Comparison of ENCODE assay signal across 9 mouse cellular contexts in genomic region chr6:129543709-129544606, GRCm38 (mm10). TPM values are rescaled to one million over a fixed set of nuclear protein-coding genes. Genes with fewer than 3 reads are reported as not detected.
DNase-seq lines count a peak whose midpoint lies in the region; ATAC-seq and TF ChIP-seq lines count a peak whose summit lies in the region.
"Had no signal": no experiment of that assay in that cellular context is flagged by ENCODE, and none has a peak within 500 bp of the region (broad histone marks: within the 10 kb centered on the region; RNA-seq: fewer than 3 reads in every experiment).

No protein-coding gene starts in this region.

- H3K36me3 ChIP-seq in G1E (replicated peaks) = peaks cover 52% of the 10 kb centered on the region
- H3K36me3 ChIP-seq in embryonic facial prominence, embryonic 13.5 days = peaks cover 32% of the 10 kb centered on the region
- peaks cover 36% of the 10 kb centered on the region for H3K36me3 ChIP-seq in heart, postnatal 0 days (replicated peaks; ENCODE audit: control insufficient read depth, insufficient read depth, low read length)
- H3K36me3 ChIP-seq in liver, embryonic 14.5 days (replicated peaks; ENCODE audit: control insufficient read depth, insufficient read depth, low read depth) = peaks cover 28% of the 10 kb centered on the region
- H3K36me3 ChIP-seq in neural tube, embryonic 12.5 days = peaks cover 31% of the 10 kb centered on the region

- ATAC-seq in G1E (ENCODE audit: extremely low read depth, insufficient number of reproducible peaks, low FRiP score, poor library complexity, severe bottlenecking) = peak; percentile 72
- ATAC-seq in embryonic facial prominence, embryonic 13.5 days (ENCODE audit: insufficient number of reproducible peaks, insufficient read depth, low FRiP score, low TSS enrichment, low read depth) = peak; percentile 54; the same call in 1 of the 2 replicates
- peak; percentile 57 for ATAC-seq in heart, postnatal 0 days (ENCODE audit: insufficient read depth, low read depth)
- ATAC-seq in liver, embryonic 14.5 days (ENCODE audit: insufficient read depth) = 0 out of 2 replicates have a peak, but pooled peaks have one; percentile 49
- ATAC-seq in neural tube, embryonic 12.5 days (ENCODE audit: low FRiP score, low read depth) = peak; percentile 84

- no peak overlapping the region for H3K27ac ChIP-seq in embryonic facial prominence, embryonic 13.5 days
- H3K27ac ChIP-seq in heart, postnatal 0 days (ENCODE audit: low read depth) = no peak overlapping the region
- H3K27ac ChIP-seq in liver, embryonic 14.5 days = no peak overlapping the region
- H3K27ac ChIP-seq in neural tube, embryonic 12.5 days = no peak overlapping the region

- H3K4me1 ChIP-seq in G1E (ENCODE audit: insufficient read depth, low read depth, low read length) = peaks cover 4% of the 10 kb centered on the region; the same call in 1 of the 2 replicates
- no peaks in the 10 kb centered on the region for H3K4me1 ChIP-seq in embryonic facial prominence, embryonic 13.5 days
- H3K4me1 ChIP-seq in heart, postnatal 0 days (ENCODE audit: control insufficient read depth, insufficient read depth) = no peaks in the 10 kb centered on the region
- no peaks in the 10 kb centered on the region for H3K4me1 ChIP-seq in liver, embryonic 14.5 days (replicated peaks; ENCODE audit: control insufficient read depth in 2 of 2, insufficient read depth in 2 of 2, low read length in 1 of 2)
- H3K4me1 ChIP-seq in neural tube, embryonic 12.5 days = peaks cover 6% of the 10 kb centered on the region; the same call in 1 of the 2 replicates

- peak; percentile 16 for DNase-seq in G1E (ENCODE audit: low spot score)
- DNase-seq in adrenal gland, postnatal 36 days = peak; percentile 66 to 76
- DNase-seq in heart, postnatal 0 days (ENCODE audit: low spot score) = peak; percentile 47
- DNase-seq in kidney, postnatal 14 days = peak; percentile 81
- DNase-seq in liver, embryonic 14.5 days (ENCODE audit: low read depth in 3 of 3, low spot score in 3 of 3) = peak in 2 of 3 experiments; percentile 40 to 41
- peak; percentile 52 for DNase-seq in thymus, postnatal 14 days

- no peak overlapping the region for H3K4me3 ChIP-seq in G1E (ENCODE audit: low read depth, low read length)
- no peak overlapping the region for H3K4me3 ChIP-seq in embryonic facial prominence, embryonic 13.5 days
- H3K4me3 ChIP-seq in heart, postnatal 0 days (ENCODE audit: low read depth, low read length) = no peak overlapping the region
- no peak overlapping the region for H3K4me3 ChIP-seq in liver, embryonic 14.5 days (ENCODE audit: insufficient read depth in 1 of 2, low read depth in 2 of 2, low read length in 2 of 2)
- no peak overlapping the region for H3K4me3 ChIP-seq in neural tube, embryonic 12.5 days

- TF ChIP-seq CTCF in G1E (IDR thresholded peaks at IDR 0.05; ENCODE audit: low read depth, low read length) = peak; percentile 90
- TF ChIP-seq CTCF in heart, postnatal 0 days (IDR thresholded peaks at IDR 0.05; ENCODE audit: low read depth) = peak; percentile 94
- peak; percentile 85 for TF ChIP-seq CTCF in liver, embryonic 14.5 days (IDR thresholded peaks at IDR 0.05; ENCODE audit: low read depth)

- 66% methylated on average over 6 of the region's 6 CpGs for WGBS in embryonic facial prominence, embryonic 13.5 days
- 54% methylated on average over 6 of the region's 6 CpGs for WGBS in heart, postnatal 0 days
- WGBS in liver, embryonic 14.5 days (ENCODE audit: insufficient replicate concordance) = 66% methylated on average over 6 of the region's 6 CpGs
- 60% methylated on average over 6 of the region's 6 CpGs for WGBS in neural tube, embryonic 12.5 days

- no peaks in the 10 kb centered on the region for H3K27me3 ChIP-seq in G1E (ENCODE audit: insufficient read depth, low read length)
- H3K27me3 ChIP-seq in embryonic facial prominence, embryonic 13.5 days = no peaks in the 10 kb centered on the region
- H3K27me3 ChIP-seq in heart, postnatal 0 days (ENCODE audit: control insufficient read depth, insufficient read depth, low read length) = no peaks in the 10 kb centered on the region
- H3K27me3 ChIP-seq in liver, embryonic 14.5 days (ENCODE audit: control insufficient read depth, insufficient read depth, low read length) = no peaks in the 10 kb centered on the region
- H3K27me3 ChIP-seq in neural tube, embryonic 12.5 days (replicated peaks) = no peaks in the 10 kb centered on the region

- H3K9ac ChIP-seq in embryonic facial prominence, embryonic 13.5 days = no peak overlapping the region
- H3K9ac ChIP-seq in heart, postnatal 0 days (replicated peaks; ENCODE audit: low read depth, low read length) = no peak overlapping the region
- no peak overlapping the region for H3K9ac ChIP-seq in liver, embryonic 14.5 days (replicated peaks)
- no peak overlapping the region for H3K9ac ChIP-seq in neural tube, embryonic 12.5 days

- H3K4me2 ChIP-seq in embryonic facial prominence, embryonic 13.5 days = no peak overlapping the region
- no peak overlapping the region for H3K4me2 ChIP-seq in heart, postnatal 0 days (ENCODE audit: low read depth, low read length)
- no peak overlapping the region for H3K4me2 ChIP-seq in liver, embryonic 14.5 days (ENCODE audit: low read depth)
- no peak overlapping the region for H3K4me2 ChIP-seq in neural tube, embryonic 12.5 days (replicated peaks)

- no peak for TF ChIP-seq EP300 in heart, postnatal 0 days (IDR thresholded peaks at IDR 0.05; ENCODE audit: low read depth)
- no peak for TF ChIP-seq EP300 in liver, embryonic 14.5 days (IDR thresholded peaks at IDR 0.05; ENCODE audit: low read depth)

- no peaks in the 10 kb centered on the region for H3K9me3 ChIP-seq in G1E (replicated peaks)
- H3K9me3 ChIP-seq in embryonic facial prominence, embryonic 13.5 days = no peaks in the 10 kb centered on the region
- no peaks in the 10 kb centered on the region for H3K9me3 ChIP-seq in heart, postnatal 0 days (replicated peaks; ENCODE audit: control insufficient read depth, low read length)
- H3K9me3 ChIP-seq in liver, embryonic 14.5 days (ENCODE audit: control insufficient read depth, low read length) = no peaks in the 10 kb centered on the region
- no peaks in the 10 kb centered on the region for H3K9me3 ChIP-seq in neural tube, embryonic 12.5 days

RNA-seq across cellular contexts. Expression of gene Gabarapl1, which starts 11.0 kb away (rescaled TPM):
- 13.0 and 17.6 TPM in 2 replicates for total RNA-seq in G1E (2014; fragmentation: Nextera tagmentation)
- 51.7 and 67.0 TPM in 2 replicates for total RNA-seq in G1E (2017)
- polyA plus RNA-seq in G1E (2012) = 51.5 and 55.4 TPM in 2 replicates
- 100 to 1,000 TPM; 237 to 286 TPM for total RNA-seq in adrenal gland, postnatal 36 days (2021)
- polyA plus RNA-seq in embryonic facial prominence, embryonic 13.5 days (2015; fragmentation: Nextera tagmentation; extraction: Ambion mirVana) = 50.5 and 55.2 TPM in 2 replicates
- total RNA-seq in heart, postnatal 0 days (2014; rRNA removed; ENCODE audit: low replicate concordance) = 63.3 and 73.2 TPM in 2 replicates
- 41.8 and 52.7 TPM in 2 replicates for polyA plus RNA-seq in heart, postnatal 0 days (2015; fragmentation: Nextera tagmentation; extraction: Ambion mirVana)
- polyA plus RNA-seq in liver, embryonic 14.5 days (2012; rRNA removed) = 15.1 and 19.2 TPM in 2 replicates
- polyA plus RNA-seq in liver, embryonic 14.5 days (2014; fragmentation: Nextera tagmentation; extraction: Ambion mirVana) = 8.2 and 9.1 TPM in 2 replicates
- polyA plus RNA-seq in neural tube, embryonic 12.5 days (2016; fragmentation: Nextera tagmentation; extraction: Ambion mirVana) = 115 and 119 TPM in 2 replicates

RNA-seq across cellular contexts. Expression of gene Tmem52b, which starts 31.6 kb away (rescaled TPM):
- total RNA-seq in G1E (2014; fragmentation: Nextera tagmentation) (not detected in 2 replicates), G1E (2017) (0.05 and 0.12 TPM in 2 replicates)
- polyA plus RNA-seq in G1E (2012) = not detected in 2 replicates
- not detected for total RNA-seq in adrenal gland, postnatal 36 days (2021)
- polyA plus RNA-seq in embryonic facial prominence, embryonic 13.5 days (2015; fragmentation: Nextera tagmentation; extraction: Ambion mirVana) = not detected in 2 replicates
- total RNA-seq in heart, postnatal 0 days (2014; rRNA removed; ENCODE audit: low replicate concordance) = not detected in 2 replicates
- polyA plus RNA-seq in heart, postnatal 0 days (2015; fragmentation: Nextera tagmentation; extraction: Ambion mirVana) = not detected in 2 replicates
- 0.01 TPM in 1 of 2 replicates, not detected in the other for polyA plus RNA-seq in liver, embryonic 14.5 days (2012; rRNA removed)
- polyA plus RNA-seq in liver, embryonic 14.5 days (2014; fragmentation: Nextera tagmentation; extraction: Ambion mirVana) = not detected in 2 replicates
- polyA plus RNA-seq in neural tube, embryonic 12.5 days (2016; fragmentation: Nextera tagmentation; extraction: Ambion mirVana) = not detected in 2 replicates
- total RNA-seq: layer of hippocampus, postnatal 25 days had no signal

RNA-seq across cellular contexts. Expression of gene Klre1, which starts 33.7 kb away (rescaled TPM):
- not detected in 2 replicates for total RNA-seq in G1E (2014; fragmentation: Nextera tagmentation)
- 0.12 and 0.16 TPM in 2 replicates for total RNA-seq in G1E (2017)
- polyA plus RNA-seq in G1E (2012) = not detected in 2 replicates
- under 1 TPM in 1 of 2 experiments, not detected in 1; 0.30 TPM for total RNA-seq in adrenal gland, postnatal 36 days (2021)
- not detected in 2 replicates for polyA plus RNA-seq in embryonic facial prominence, embryonic 13.5 days (2015; fragmentation: Nextera tagmentation; extraction: Ambion mirVana)
- not detected in 2 replicates for total RNA-seq in heart, postnatal 0 days (2014; rRNA removed; ENCODE audit: low replicate concordance)
- not detected in 2 replicates for polyA plus RNA-seq in heart, postnatal 0 days (2015; fragmentation: Nextera tagmentation; extraction: Ambion mirVana)
- 0.03 TPM in 1 of 2 replicates, not detected in the other for polyA plus RNA-seq in liver, embryonic 14.5 days (2012; rRNA removed)
- polyA plus RNA-seq in liver, embryonic 14.5 days (2014; fragmentation: Nextera tagmentation; extraction: Ambion mirVana) = not detected in 2 replicates
- not detected in 2 replicates for polyA plus RNA-seq in neural tube, embryonic 12.5 days (2016; fragmentation: Nextera tagmentation; extraction: Ambion mirVana)
- total RNA-seq: layer of hippocampus, postnatal 25 days had no signal

RNA-seq across cellular contexts. Expression of gene Olr1, which starts 37.0 kb away (rescaled TPM):
- total RNA-seq in G1E (2014; fragmentation: Nextera tagmentation) (not detected in 2 replicates), G1E (2017) (0.58 and 1.4 TPM in 2 replicates)
- not detected in 2 replicates for polyA plus RNA-seq in G1E (2012)
- total RNA-seq in adrenal gland, postnatal 36 days (2021) = under 1 TPM in 1 of 2 experiments, not detected in 1; 0.40 TPM
- not detected in 2 replicates for polyA plus RNA-seq in embryonic facial prominence, embryonic 13.5 days (2015; fragmentation: Nextera tagmentation; extraction: Ambion mirVana)
- total RNA-seq in heart, postnatal 0 days (2014; rRNA removed; ENCODE audit: low replicate concordance) = 0.35 and 1.9 TPM in 2 replicates
- polyA plus RNA-seq in heart, postnatal 0 days (2015; fragmentation: Nextera tagmentation; extraction: Ambion mirVana) = 0.27 TPM in 2 replicates
- polyA plus RNA-seq in liver, embryonic 14.5 days (2012; rRNA removed) = 0.64 and 0.83 TPM in 2 replicates
- polyA plus RNA-seq in liver, embryonic 14.5 days (2014; fragmentation: Nextera tagmentation; extraction: Ambion mirVana) = 0.57 and 0.81 TPM in 2 replicates
- polyA plus RNA-seq in neural tube, embryonic 12.5 days (2016; fragmentation: Nextera tagmentation; extraction: Ambion mirVana) = 0.05 TPM in 1 of 2 replicates, not detected in the other
- total RNA-seq: layer of hippocampus, postnatal 25 days had no signal

RNA-seq across cellular contexts. Expression of gene Klrd1, which starts 47.6 kb away (rescaled TPM):
- total RNA-seq in G1E (2014; fragmentation: Nextera tagmentation) (not detected in 2 replicates), G1E (2017) (not detected in 2 replicates)
- polyA plus RNA-seq in G1E (2012) = not detected in 2 replicates
- total RNA-seq in adrenal gland, postnatal 36 days (2021) = not detected
- 0.30 TPM in 1 of 2 replicates, not detected in the other for polyA plus RNA-seq in embryonic facial prominence, embryonic 13.5 days (2015; fragmentation: Nextera tagmentation; extraction: Ambion mirVana)
- not detected in 2 replicates for total RNA-seq in heart, postnatal 0 days (2014; rRNA removed; ENCODE audit: low replicate concordance)
- 0.15 and 0.30 TPM in 2 replicates for polyA plus RNA-seq in heart, postnatal 0 days (2015; fragmentation: Nextera tagmentation; extraction: Ambion mirVana)
- 0.19 and 0.23 TPM in 2 replicates for polyA plus RNA-seq in liver, embryonic 14.5 days (2012; rRNA removed)
- polyA plus RNA-seq in liver, embryonic 14.5 days (2014; fragmentation: Nextera tagmentation; extraction: Ambion mirVana) = 0.37 and 0.50 TPM in 2 replicates
- not detected in 2 replicates for polyA plus RNA-seq in neural tube, embryonic 12.5 days (2016; fragmentation: Nextera tagmentation; extraction: Ambion mirVana)
- total RNA-seq: layer of hippocampus, postnatal 25 days had no signal

Comparison
In these comparisons a context has a peak if more than half of its experiments do, and no peak if none do; other contexts are left out.
1. DNase-seq: peak in every context shown above with its lines; median percentile 81 in kidney, postnatal 14 days; 71 in adrenal gland, postnatal 36 days; 52 in thymus, postnatal 14 days; 47 in heart, postnatal 0 days; 40 in liver, embryonic 14.5 days; 16 in G1E.